Mouse (Mus musculus): ENCODE results near the gene Slc35e3.
"Not testable (repeated sequence)": the region's sequence is repeated elsewhere in the genome, so short reads cannot be mapped to it uniquely, and the experiment has no call there.

Slc35e3 gene

DNA sequence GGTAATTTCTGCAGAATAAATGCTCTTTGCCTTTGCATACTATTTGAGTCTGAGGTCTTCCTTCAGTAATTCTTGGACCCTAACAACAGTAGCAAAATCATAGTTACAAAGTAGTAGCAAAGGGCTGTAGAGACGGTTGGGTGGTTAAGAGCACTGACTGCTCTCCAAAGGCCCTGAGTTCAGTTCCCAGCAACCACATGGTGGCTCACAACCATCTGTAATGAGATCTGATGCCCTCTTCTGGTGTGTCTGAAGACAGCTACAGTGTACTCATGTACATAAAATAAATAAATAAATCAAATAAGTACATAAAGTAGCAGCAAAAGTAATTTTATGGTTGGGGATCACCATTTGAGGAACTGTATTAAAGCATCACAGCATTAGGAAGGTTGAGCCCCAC, 30.5 kb downstream of the Slc35e3 start:
- CTCF ChIA-PET = not testable (repeated sequence)

GRCm38 (mm10) chr10:117714928-117715500, 31.2 kb downstream of the Slc35e3 start:
- CTCF ChIA-PET = no interaction called here

GRCm38 (mm10) chr10:117714048-117714545, 32.1 kb downstream of the Slc35e3 start:
- CTCF ChIA-PET = no interaction called here

GRCm38 (mm10) chr10:117713466-117713865, 32.7 kb downstream of the Slc35e3 start:
- CTCF ChIA-PET = interaction anchor here (0.7 kb wide), 1 partner anchor 663 kb away, joined by 8 read pairs; no protein-coding TSS in a partner anchor

DNA sequence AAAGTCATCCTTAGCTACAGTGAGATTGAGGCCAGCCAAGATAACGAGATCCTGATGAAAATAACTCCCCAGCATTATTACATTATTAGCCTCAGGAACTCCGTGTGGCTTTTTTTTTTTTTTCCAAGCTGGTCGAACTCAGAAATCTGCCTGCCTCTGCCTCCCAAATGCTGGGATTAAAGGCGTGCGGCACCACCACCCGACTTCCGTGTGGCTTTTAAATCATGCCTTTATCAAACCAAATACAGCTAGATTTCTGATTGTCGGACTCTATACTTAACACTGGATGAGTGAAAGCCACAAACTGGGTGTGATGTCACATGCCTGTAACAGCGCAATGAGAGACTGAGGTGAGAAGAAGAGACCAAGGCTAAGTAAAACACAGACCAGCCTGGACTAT, 33.3 kb downstream of the Slc35e3 start:
- CTCF ChIA-PET = interaction anchor here (0.7 kb wide), 2 partner anchors 99 to 663 kb away, joined by 3 to 8 read pairs; no protein-coding TSS in a partner anchor

- CTCF ChIA-PET = interaction anchor here (0.7 kb wide), 1 partner anchor 99 kb away, joined by 3 read pairs; no protein-coding TSS in a partner anchor
These were observed 33.9 kb downstream of the Slc35e3 start for GRCm38 (mm10) chr10:117712191-117712754.

GRCm38 (mm10) chr10:117711408-117711807, 34.8 kb downstream of the Slc35e3 start:
- CTCF ChIA-PET = no interaction called here

DNA sequence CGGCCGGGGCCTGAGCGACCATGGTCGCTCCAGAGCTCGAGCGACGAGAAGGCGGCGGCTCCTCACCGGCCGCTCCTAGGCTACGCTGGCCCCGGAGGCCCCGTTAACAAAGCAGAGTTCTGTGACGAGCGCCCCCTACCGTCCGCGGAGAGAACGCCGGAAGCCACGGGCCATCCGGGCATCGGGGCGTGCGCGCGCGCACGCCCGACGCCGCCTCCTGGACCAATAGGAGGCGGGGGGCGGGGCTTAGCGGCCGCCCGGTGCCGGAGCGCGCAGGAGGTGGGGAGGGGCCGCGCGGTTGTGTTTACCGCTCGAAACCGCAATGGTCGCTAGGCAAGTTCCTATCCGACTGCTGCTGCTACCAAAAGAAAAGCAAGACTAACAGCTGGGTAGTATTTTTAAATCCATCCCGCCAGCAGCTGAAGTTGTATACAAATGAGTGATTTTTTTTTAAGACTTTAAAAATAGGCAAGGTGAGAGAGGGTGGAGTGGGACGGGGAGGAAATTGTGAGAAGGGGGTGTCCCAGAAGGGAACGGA, 35.5 kb downstream of the Slc35e3 start, which contains the start of gene Mdm2:
Gene Mdm2 (minus strand): TSS at position 155 of the 538 bp plus-strand sequence.
- CTCF ChIA-PET = interaction anchor here (0.5 to 1.1 kb wide), 3 partner anchors 77 to 1196 kb away, joined by 4 to 6 read pairs (median 4); no protein-coding TSS in a partner anchor

GRCm38 (mm10) chr10:117709930-117710603, 36.1 kb downstream of the Slc35e3 start:
- CTCF ChIA-PET = interaction anchor here (0.6 to 1.1 kb wide), 2 partner anchors 78 to 1197 kb away, joined by 4 read pairs; no protein-coding TSS in a partner anchor

DNA sequence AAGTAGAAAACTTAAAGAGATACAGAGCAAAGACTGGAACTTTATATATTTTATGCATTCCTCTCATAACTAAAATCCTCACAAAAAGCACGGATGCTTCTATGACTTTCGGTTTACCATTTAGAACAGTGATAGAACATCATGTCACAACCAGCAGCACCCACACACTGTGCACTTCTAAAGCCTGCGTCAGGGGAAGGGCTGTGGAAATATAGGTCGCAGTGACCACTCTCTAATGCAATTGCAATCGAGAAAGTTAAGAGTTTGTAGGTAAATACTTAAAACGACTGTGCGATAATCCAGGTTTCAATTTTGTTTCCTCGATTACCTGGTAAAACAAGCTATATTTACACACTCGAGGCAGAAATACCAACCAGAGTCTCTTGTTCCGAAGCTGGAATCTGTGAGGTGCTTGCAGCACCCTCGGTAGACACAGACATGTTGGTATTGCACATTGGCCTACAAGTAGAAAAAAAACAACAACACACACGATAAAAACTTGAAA, 36.8 kb downstream of the Slc35e3 start:
- CTCF ChIA-PET = interaction anchor here (1.1 kb wide), 1 partner anchor 1197 kb away, joined by 4 read pairs; no protein-coding TSS in a partner anchor

DNA sequence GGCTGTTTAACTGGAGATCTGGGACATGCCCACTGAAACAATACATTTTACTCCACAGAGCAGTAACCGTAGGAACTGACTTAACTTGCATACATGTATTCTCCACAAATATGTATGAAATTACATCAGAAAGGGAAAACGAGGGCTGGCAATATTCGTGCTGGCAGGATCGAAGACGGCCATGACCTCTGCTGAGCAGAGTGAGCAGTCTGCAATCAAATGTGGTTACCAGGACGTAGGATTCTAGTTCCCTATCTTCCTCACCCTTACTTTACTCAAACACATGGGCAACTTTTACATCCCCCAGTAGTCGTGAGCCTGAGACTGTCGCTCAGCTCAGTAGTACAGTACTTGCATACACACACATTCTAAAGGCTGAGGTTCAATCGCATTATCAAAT, 37.3 kb downstream of the Slc35e3 start:
- CTCF ChIA-PET = no interaction called here

DNA sequence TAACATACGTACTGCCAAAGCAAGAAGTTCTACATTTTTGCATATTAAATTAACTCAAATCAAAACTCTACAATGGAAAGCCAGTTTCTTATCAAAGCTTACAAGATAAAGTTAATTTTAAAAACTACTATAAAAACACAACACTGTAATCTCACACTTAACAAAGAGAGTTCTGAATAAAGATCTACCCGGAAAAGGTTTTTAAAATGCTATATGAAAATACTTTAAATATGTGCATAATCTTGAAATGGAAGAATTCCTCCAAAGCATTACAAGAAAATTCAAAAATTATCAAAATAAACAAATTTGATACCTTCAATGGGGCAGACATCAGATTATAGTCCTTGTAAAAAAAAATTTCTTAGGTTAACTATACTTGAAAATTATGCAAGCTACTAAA, 37.8 kb downstream of the Slc35e3 start:
- CTCF ChIA-PET = no interaction called here

DNA sequence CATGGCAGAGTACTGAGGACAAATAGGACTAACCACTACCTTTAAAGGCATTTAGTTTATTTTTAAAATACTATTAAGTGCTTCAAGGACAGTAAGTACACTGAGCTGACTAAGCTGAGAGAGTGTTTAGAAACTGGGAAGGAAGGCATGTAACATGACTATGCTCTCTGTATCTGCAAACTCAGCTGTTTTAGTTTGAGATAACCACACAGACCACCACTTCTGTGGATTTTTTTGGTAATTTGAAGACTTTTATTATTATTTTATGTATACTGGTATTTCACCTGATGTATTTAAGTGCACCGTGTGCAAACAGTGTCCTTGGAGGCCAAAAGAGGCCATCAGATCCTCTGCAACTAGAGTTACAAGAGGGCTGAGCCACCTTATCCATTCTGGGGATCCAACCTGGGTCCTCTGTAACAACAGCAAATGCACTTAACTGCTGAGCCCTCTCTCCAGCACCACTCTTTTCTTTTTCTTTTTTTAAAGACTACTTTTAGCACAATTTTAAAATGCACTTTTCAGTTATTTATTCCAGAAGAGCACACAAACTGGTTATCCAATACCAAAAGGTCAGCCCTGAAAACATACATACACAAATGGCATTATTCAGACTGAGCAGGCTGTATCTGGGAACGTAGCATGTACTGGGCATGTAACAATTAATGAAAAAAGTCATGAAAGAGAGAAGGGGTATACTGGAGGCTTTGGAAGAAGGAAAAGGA, 38.9 kb downstream of the Slc35e3 start:
- CTCF ChIA-PET = no interaction called here

GRCm38 (mm10) chr10:117706440-117706839, 39.7 kb downstream of the Slc35e3 start:
- CTCF ChIA-PET = interaction anchor here (0.7 kb wide), 2 partner anchors 219 to 503 kb away, joined by 3 read pairs; no protein-coding TSS in a partner anchor

DNA sequence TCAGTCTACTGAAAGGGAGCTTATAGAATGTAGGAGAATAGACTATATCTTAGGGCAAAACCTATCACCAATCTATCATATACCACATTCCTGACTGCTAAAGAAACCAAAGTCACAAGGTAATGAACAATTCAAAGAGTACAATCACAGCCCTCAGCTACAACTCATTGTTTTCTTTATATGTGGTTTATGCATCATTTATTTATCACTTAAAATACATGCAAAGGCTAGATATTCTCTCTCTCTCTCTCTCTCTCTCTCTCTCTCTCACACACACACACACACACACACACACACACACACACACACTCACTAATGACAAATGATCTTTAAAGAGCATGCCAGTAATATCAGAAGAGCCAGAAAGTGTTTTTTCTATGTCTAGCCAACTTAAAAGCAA, 40.4 kb downstream of the Slc35e3 start:
- CTCF ChIA-PET = interaction anchor here (0.6 to 0.7 kb wide), 3 partner anchors 21 to 503 kb away, joined by 3 read pairs; no protein-coding TSS in a partner anchor

- CTCF ChIA-PET = no interaction called here
These were observed 41.2 kb downstream of the Slc35e3 start for GRCm38 (mm10) chr10:117704964-117705335.

- CTCF ChIA-PET = not testable (repeated sequence)
These were observed 41.7 kb downstream of the Slc35e3 start for GRCm38 (mm10) chr10:117704314-117704963.

GRCm38 (mm10) chr10:117703506-117703905, 42.7 kb downstream of the Slc35e3 start:
- CTCF ChIA-PET = no interaction called here

GRCm38 (mm10) chr10:117702024-117702833, 43.9 kb downstream of the Slc35e3 start:
- CTCF ChIA-PET = interaction anchor here (0.6 kb wide), 1 partner anchor 745 kb away, joined by 9 read pairs; no protein-coding TSS in a partner anchor

Measured in spleen, embryonic (tissue).